Mouse (Mus musculus) thymus, adult 2 months (tissue): ENCODE data around the gene Coasy.

Experiments
- CTCF ChIP-seq: fragments of 200-500 bp; IDR thresholded peaks from 2 replicates; pipeline ENCODE4 v1.5.1; 2012; ENCODE audit warnings: mild to moderate bottlenecking, control low read depth, low read length, moderate library complexity, borderline replicate concordance; ENCODE audit not compliant: control insufficient read depth, poor library complexity, insufficient read depth; ENCODE audit errors: extremely low read depth
- POLR2A ChIP-seq: fragments of 200-500 bp; IDR thresholded peaks from 2 replicates; pipeline ENCODE4 v1.6.1; 2012; ENCODE audit warnings: mild to moderate bottlenecking, low read length, control low read depth, moderate library complexity; ENCODE audit not compliant: control insufficient read depth, poor library complexity, insufficient read depth; ENCODE audit errors: extremely low read depth

DNA sequence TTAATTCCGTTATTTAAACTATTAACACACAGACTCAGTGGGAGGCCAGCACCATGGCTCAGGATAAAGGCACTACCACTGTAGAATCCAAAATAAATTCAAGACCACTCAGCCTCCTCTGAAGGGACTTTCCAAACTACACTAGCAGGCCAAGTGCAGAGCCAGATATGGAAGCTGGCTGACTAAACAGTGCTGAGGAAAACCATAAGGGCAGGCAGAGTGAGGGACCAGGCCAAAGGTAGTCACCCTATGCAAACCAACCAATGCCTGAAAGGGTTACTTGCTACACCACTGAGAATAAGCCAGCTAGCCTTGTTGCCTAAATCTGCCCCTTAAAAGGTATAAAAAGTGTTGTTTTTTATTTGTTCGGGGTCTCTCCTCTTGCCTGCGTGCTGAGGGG, 29.8 kb downstream of the Coasy start:
- TF ChIP-seq CTCF (no peak), POLR2A (no peak)
